Mouse (Mus musculus): ENCODE results near the gene Ugcg.
A peak's percentile ranks its signal among the peaks of the same experiment; 100 is the strongest.

Gene Ugcg

GRCm38 (mm10) chr4:59188802-59189545 lies at the start of gene Ugcg:
Gene Ugcg, plus strand, starts transcription at chr4:59189257.
- peak; percentile 79 for DNase-seq (ENCODE audit: extremely low spot score)

GRCm38 (mm10) chr4:59149043-59149442 lies 40.0 kb upstream of the Ugcg start:
- no peak for DNase-seq (ENCODE audit: extremely low spot score)

GRCm38 (mm10) chr4:59150907-59151306 lies 38.1 kb upstream of the Ugcg start:
- no peak for DNase-seq (ENCODE audit: extremely low spot score)

GRCm38 (mm10) chr4:59151953-59152352 lies 37.1 kb upstream of the Ugcg start:
- no peak for DNase-seq (ENCODE audit: extremely low spot score)

GRCm38 (mm10) chr4:59156897-59157592 lies 32.0 kb upstream of the Ugcg start:
- no peak for DNase-seq (ENCODE audit: extremely low spot score)

GRCm38 (mm10) chr4:59157654-59158053 lies 31.4 kb upstream of the Ugcg start:
- DNase-seq (ENCODE audit: extremely low spot score), result no peak

GRCm38 (mm10) chr4:59160289-59160688 lies 28.8 kb upstream of the Ugcg start:
- DNase-seq (ENCODE audit: extremely low spot score), result no peak

- DNase-seq (ENCODE audit: extremely low spot score), result no peak
These were observed 27.9 kb upstream of the Ugcg start for GRCm38 (mm10) chr4:59160959-59161670.

GRCm38 (mm10) chr4:59164034-59164433 lies 25.0 kb upstream of the Ugcg start:
- DNase-seq (ENCODE audit: extremely low spot score), result no peak

GRCm38 (mm10) chr4:59167251-59167847 lies 21.7 kb upstream of the Ugcg start:
- no peak for DNase-seq (ENCODE audit: extremely low spot score)

- DNase-seq (ENCODE audit: extremely low spot score), result no peak
These were observed 19.1 kb upstream of the Ugcg start for GRCm38 (mm10) chr4:59169981-59170380.

- DNase-seq (ENCODE audit: extremely low spot score), result peak; percentile 7
These were observed 16.4 kb upstream of the Ugcg start for GRCm38 (mm10) chr4:59172616-59173015.

- DNase-seq (ENCODE audit: extremely low spot score), result no peak
These were observed 15.7 kb upstream of the Ugcg start for GRCm38 (mm10) chr4:59173181-59173922.

- no peak for DNase-seq (ENCODE audit: extremely low spot score)
These were observed 14.1 kb upstream of the Ugcg start for GRCm38 (mm10) chr4:59175003-59175402.

GRCm38 (mm10) chr4:59175929-59176328 lies 13.1 kb upstream of the Ugcg start:
- DNase-seq (ENCODE audit: extremely low spot score), result no peak

GRCm38 (mm10) chr4:59177566-59177965 lies 11.5 kb upstream of the Ugcg start:
- DNase-seq (ENCODE audit: extremely low spot score), result no peak

- DNase-seq (ENCODE audit: extremely low spot score), result no peak
These were observed 7.5 kb upstream of the Ugcg start for GRCm38 (mm10) chr4:59181320-59182271.

GRCm38 (mm10) chr4:59185671-59186070 lies 3.4 kb upstream of the Ugcg start:
- DNase-seq (ENCODE audit: extremely low spot score), result no peak

GRCm38 (mm10) chr4:59187289-59187688 lies 1.8 kb upstream of the Ugcg start:
- DNase-seq (ENCODE audit: extremely low spot score), result peak; percentile 62

GRCm38 (mm10) chr4:59188474-59188801 lies 619 bp upstream of the Ugcg start:
- no peak for DNase-seq (ENCODE audit: extremely low spot score)
